Mouse (Mus musculus) gastrocnemius, postnatal 36 days (tissue): ENCODE results near the gene Krtap10-4. TPM values are rescaled to one million over a fixed set of nuclear protein-coding genes. Genes with fewer than 3 reads are reported as not detected.
"Not testable (repeated sequence)": the region's sequence is repeated elsewhere in the genome, so short reads cannot be mapped to it uniquely, and the experiment has no call there.

Source experiments
- DNase-seq, 2 experiments: peaks; one replicate each; pipeline ENCODE4 v3.0.0; 2022
- intact Hi-C: fragments of 180-260 bp; cut with DNase I; formaldehyde crosslinking; loops from one replicate; pipeline ENCODE4 v1.15.1; 2025
- long read RNA-seq, 2 experiments: library from polyadenylated mRNA; stranded (forward); transcript quantifications; one replicate each; pipeline ENCODE4 v2.0.0; 2021
- total RNA-seq, 2 experiments: library from RNA; stranded (reverse); gene quantifications; 2 replicates each; pipeline ENCODE4 v1.2.3; 2021

The Krtap10-4 gene
- total RNA-seq = not detected
- long read RNA-seq, experiment 1 = 0 reads
- long read RNA-seq, experiment 2 = 0 reads

GRCm38 (mm10) chr10:77826951-77827350 lies at the start of gene Krtap10-4:
Krtap10-4 (minus strand) TSS chr10:77827095.
- intact Hi-C loops = no loop called here
- no peak for DNase-seq

- intact Hi-C loops = no loop called here
- DNase-seq = no peak
Measured at GRCm38 (mm10) chr10:77869651-77870050, 42.8 kb upstream of the Krtap10-4 start.

GRCm38 (mm10) chr10:77867546-77867945 lies 40.7 kb upstream of the Krtap10-4 start:
- intact Hi-C loops = no loop called here

GRCm38 (mm10) chr10:77864762-77865143 lies 37.9 kb upstream of the Krtap10-4 start:
- intact Hi-C loops = no loop called here
- no peak for DNase-seq

More at GRCm38 (mm10) chr10:77867546-77867945, 40.7 kb upstream of the Krtap10-4 start:
- no peak for DNase-seq

GRCm38 (mm10) chr10:77864067-77864761 lies 37.3 kb upstream of the Krtap10-4 start:
- DNase-seq = no peak
- intact Hi-C loops = no loop called here

GRCm38 (mm10) chr10:77861675-77862074 lies 34.8 kb upstream of the Krtap10-4 start, which contains the start of gene Gm3285:
Gm3285 (plus strand) TSS chr10:77861975.
- DNase-seq = no peak
- intact Hi-C loops = no loop called here

- DNase-seq = no peak
- intact Hi-C loops = no loop called here
Measured at GRCm38 (mm10) chr10:77852559-77852958, 25.7 kb upstream of the Krtap10-4 start, which contains the start of gene Gm10318. Gm10318 (plus strand) TSS chr10:77852859.

- no peak for DNase-seq
- intact Hi-C loops = no loop called here
Measured at GRCm38 (mm10) chr10:77847538-77847937, 20.6 kb upstream of the Krtap10-4 start.

- intact Hi-C loops = no loop called here
- no peak for DNase-seq
Measured at GRCm38 (mm10) chr10:77846961-77847360, 20.1 kb upstream of the Krtap10-4 start.

- DNase-seq = no peak
- intact Hi-C loops = no loop called here
Measured at GRCm38 (mm10) chr10:77846503-77846902, 19.6 kb upstream of the Krtap10-4 start, which contains the start of gene Gm36176. Gm36176 (plus strand) TSS chr10:77846803.

GRCm38 (mm10) chr10:77839006-77839405 lies 12.1 kb upstream of the Krtap10-4 start:
- intact Hi-C loops = no loop called here
- DNase-seq = no peak

GRCm38 (mm10) chr10:77835647-77836046 lies 8.8 kb upstream of the Krtap10-4 start, which contains the start of gene Krtap10-10:
Krtap10-10 (plus strand) TSS chr10:77835947.
- intact Hi-C loops = no loop called here
- DNase-seq = no peak

- no peak for DNase-seq
- intact Hi-C loops = no loop called here
Measured at GRCm38 (mm10) chr10:77819203-77819602, 7.7 kb downstream of the Krtap10-4 start.

- intact Hi-C loops = no loop called here
- DNase-seq = no peak
Measured at GRCm38 (mm10) chr10:77818523-77818922, 8.4 kb downstream of the Krtap10-4 start.

GRCm38 (mm10) chr10:77815514-77815913 lies 11.4 kb downstream of the Krtap10-4 start:
- no peak for DNase-seq
- intact Hi-C loops = no loop called here

- intact Hi-C loops = no loop called here
- no peak for DNase-seq
Measured at GRCm38 (mm10) chr10:77814382-77814781, 12.5 kb downstream of the Krtap10-4 start, which contains the start of gene Gm2696. Gm2696 (plus strand) TSS chr10:77814682.

GRCm38 (mm10) chr10:77811743-77812142 lies 15.2 kb downstream of the Krtap10-4 start, which contains the start of gene Gm9507:
Gm9507 (minus strand) TSS chr10:77811843.
- intact Hi-C loops = no loop called here
- no peak for DNase-seq

GRCm38 (mm10) chr10:77804095-77804494 lies 22.8 kb downstream of the Krtap10-4 start:
- DNase-seq = no peak
- intact Hi-C loops = no loop called here

GRCm38 (mm10) chr10:77798921-77799508 lies 27.9 kb downstream of the Krtap10-4 start, which contains the start of gene Gm19668:
Gm19668 (minus strand) TSS chr10:77799133.
- DNase-seq = no peak
- intact Hi-C loops = no loop called here

- DNase-seq, intact Hi-C loops: not testable (repeated sequence)
Measured at GRCm38 (mm10) chr10:77798164-77798920, 28.6 kb downstream of the Krtap10-4 start.

GRCm38 (mm10) chr10:77797677-77798076 lies 29.2 kb downstream of the Krtap10-4 start:
- DNase-seq = no peak
- intact Hi-C loops = no loop called here
